In genomic region chr2:93964494-93965160, GRCm38 (mm10) we compare ENCODE assay signal across 12 mouse cellular contexts. TPM values are rescaled to one million over a fixed set of nuclear protein-coding genes. Genes with fewer than 3 reads are reported as not detected.
DNase-seq lines count a peak whose midpoint lies in the region; ATAC-seq lines count a peak whose summit lies in the region.
"Had no signal": no experiment of that assay in that cellular context is flagged by ENCODE, and none has a peak within 500 bp of the region (broad histone marks: within the 10 kb centered on the region; RNA-seq: fewer than 3 reads in every experiment).

No protein-coding gene starts in this region.

- no peaks in the 10 kb centered on the region for H3K9me3 ChIP-seq in forebrain, embryonic 14.5 days (replicated peaks; ENCODE audit: control insufficient read depth, low read length)

- H3K36me3 ChIP-seq in forebrain, embryonic 14.5 days (ENCODE audit: control insufficient read depth, insufficient read depth, low read length): no peaks in the 10 kb centered on the region

- H3K4me3 ChIP-seq in forebrain, embryonic 14.5 days (ENCODE audit: low read depth, low read length): no peak overlapping the region

- 0 out of 2 replicates have a peak overlapping the region, but pooled peaks have one; percentile 6 for H3K9ac ChIP-seq in forebrain, embryonic 14.5 days (ENCODE audit: low read length)

- H3K4me2 ChIP-seq in forebrain, embryonic 14.5 days (ENCODE audit: low read length): no peak overlapping the region

- WGBS in forebrain, embryonic 14.5 days: 20% methylated on average over 7 of the region's 7 CpGs

- H3K27me3 ChIP-seq in forebrain, embryonic 14.5 days (replicated peaks; ENCODE audit: control insufficient read depth, insufficient read depth, low read length): no peaks in the 10 kb centered on the region

- H3K27ac ChIP-seq in forebrain, embryonic 14.5 days (ENCODE audit: low read depth, low read length): peak overlapping the region; percentile 29; the same call in 1 of the 2 replicates
- H3K27ac ChIP-seq: macrophage had no signal

- peak; percentile 73 for DNase-seq in layer of hippocampus, adult 11-12 months (ENCODE audit: low spot score)
- no peak for DNase-seq in layer of hippocampus, adult 9-10 months (ENCODE audit: low spot score)
- DNase-seq in cerebellum, postnatal 10 days: peak; percentile 81 to 86
- peak; percentile 87 for DNase-seq in forebrain, embryonic 14.5 days (ENCODE audit: low spot score)
- peak; percentile 46 for DNase-seq in lung, postnatal 25 days (ENCODE audit: low spot score)
- no peak for DNase-seq in thymus, adult 18-20 months
- DNase-seq in gastrocnemius, postnatal 10 days: no peak
- DNase-seq: thymus, postnatal 4 days had no signal

- peaks cover 9% of the 10 kb centered on the region for H3K4me1 ChIP-seq in forebrain, embryonic 14.5 days (ENCODE audit: control insufficient read depth, insufficient read depth, low read length)

- peak; percentile 79 for ATAC-seq in forebrain, embryonic 14.5 days
- no peak for ATAC-seq in megakaryocyte progenitor cell, adult 5-6 weeks (replicated peaks; ENCODE audit: poor library complexity)

RNA-seq across cellular contexts. Expression of gene Gm13889, which starts 7.6 kb away (rescaled TPM):
- polyA plus RNA-seq in forebrain, embryonic 14.5 days (2014; fragmentation: Nextera tagmentation; extraction: Ambion mirVana): 23.9 and 28.6 TPM in 2 replicates
- total RNA-seq in megakaryocyte progenitor cell, adult 5-6 weeks (2015): not detected in 2 replicates
- total RNA-seq in megakaryocyte progenitor cell, adult 5-6 weeks (2017): not detected in 2 replicates
- 10 to 100 TPM; 14.4 to 19.7 TPM for total RNA-seq in gastrocnemius, postnatal 10 days (2021)
- polyA plus RNA-seq: macrophage had no signal

RNA-seq across cellular contexts. Expression of gene Gm27027, which starts 31.5 kb away (rescaled TPM):
- not detected in 2 replicates for polyA plus RNA-seq in forebrain, embryonic 14.5 days (2014; fragmentation: Nextera tagmentation; extraction: Ambion mirVana)
- not detected in 2 replicates for total RNA-seq in megakaryocyte progenitor cell, adult 5-6 weeks (2015)
- total RNA-seq in megakaryocyte progenitor cell, adult 5-6 weeks (2017): not detected in 2 replicates
- under 1 TPM in 1 of 2 experiments, not detected in 1; 0.54 TPM for total RNA-seq in gastrocnemius, postnatal 10 days (2021)
- total RNA-seq: layer of hippocampus, postnatal 36 days had no signal
- polyA plus RNA-seq: heart, embryonic 16.5 days; macrophage had no signal

RNA-seq across cellular contexts. Expression of gene Alkbh3, which starts 46.0 kb away (rescaled TPM):
- polyA plus RNA-seq in forebrain, embryonic 14.5 days (2014; fragmentation: Nextera tagmentation; extraction: Ambion mirVana): 47.5 and 52.2 TPM in 2 replicates
- total RNA-seq in megakaryocyte progenitor cell, adult 5-6 weeks (2015): 58.3 and 101 TPM in 2 replicates
- 25.2 and 35.2 TPM in 2 replicates for total RNA-seq in megakaryocyte progenitor cell, adult 5-6 weeks (2017)
- 10 to 100 TPM; 61.1 to 65.6 TPM for total RNA-seq in gastrocnemius, postnatal 10 days (2021)

Comparison
In these comparisons a context has a peak if more than half of its experiments do, and no peak if none do; other contexts are left out.
1. DNase-seq: peak in layer of hippocampus, adult 11-12 months (single experiment), cerebellum, postnatal 10 days (2 of 2), forebrain, embryonic 14.5 days (single experiment) and lung, postnatal 25 days (single experiment); none in layer of hippocampus, adult 9-10 months (single experiment), thymus, adult 18-20 months (0 of 2) and gastrocnemius, postnatal 10 days (single experiment).
2. RNA of gene Gm13889, which starts 7.6 kb away (total RNA-seq): 14.4 to 19.7 TPM in gastrocnemius, postnatal 10 days; not detected in megakaryocyte progenitor cell, adult 5-6 weeks; every median in the first group is over 10 times any median in the second.